Mouse (Mus musculus) CH12F3 (cell line): ENCODE measurements around the gene Dlx5.

Experiments used
- in situ Hi-C: fragments of 300-500 bp; cut with MboI; formaldehyde crosslinking; loops from 2 replicates; pipeline ENCODE4 v1.14.3; 2020; ENCODE audit warnings: low sequenced_read_pairs

Dlx5 gene

GRCm38 (mm10) chr6:6881638-6882190 is at the start of gene Dlx5:
Gene Dlx5, minus strand, starts transcription at chr6:6882085.
- in situ Hi-C loops, result loop anchor here (25.0 kb wide), 1 partner anchor 1019 kb away; no protein-coding TSS in a partner anchor

DNA sequence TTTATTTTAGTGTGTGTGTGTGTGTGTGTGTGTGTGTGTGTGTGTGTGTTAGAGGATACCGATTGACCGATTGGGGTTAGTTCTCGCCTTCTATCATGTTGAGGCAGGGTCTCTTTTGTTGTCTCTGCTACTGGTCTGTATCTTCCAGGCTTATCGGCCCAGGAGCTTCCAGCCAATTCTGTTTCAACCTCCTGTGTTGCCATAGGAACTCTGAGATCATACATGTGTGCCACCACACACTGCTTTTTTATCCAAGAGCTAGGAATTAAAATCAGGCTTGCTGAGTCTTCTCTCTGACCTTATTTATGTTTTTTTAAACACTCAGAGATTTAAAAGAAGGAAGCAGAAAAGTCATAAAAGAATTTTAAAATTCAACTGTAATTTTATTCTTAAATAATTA is 49.6 kb upstream of the Dlx5 start:
- in situ Hi-C loops, result no loop called here

DNA sequence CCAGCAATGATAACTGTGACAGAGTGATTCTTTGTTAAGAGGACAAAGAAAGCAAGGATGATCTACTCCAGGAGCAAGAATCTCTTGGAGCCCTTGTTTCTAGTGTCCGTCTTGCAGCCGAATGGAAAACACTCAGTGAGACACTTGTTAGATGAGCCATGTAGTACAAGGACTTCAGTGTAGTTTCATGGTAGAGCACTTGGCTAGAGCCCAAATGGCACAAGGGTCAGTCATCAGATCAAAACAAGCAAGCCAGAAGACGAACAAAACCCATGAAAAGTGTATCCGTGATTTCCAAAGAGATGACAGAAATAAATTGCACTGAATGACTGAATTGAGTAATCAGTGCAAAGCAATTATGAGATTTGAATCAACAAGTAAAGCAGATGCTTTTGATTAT is 48.9 kb upstream of the Dlx5 start:
- in situ Hi-C loops, result no loop called here

DNA sequence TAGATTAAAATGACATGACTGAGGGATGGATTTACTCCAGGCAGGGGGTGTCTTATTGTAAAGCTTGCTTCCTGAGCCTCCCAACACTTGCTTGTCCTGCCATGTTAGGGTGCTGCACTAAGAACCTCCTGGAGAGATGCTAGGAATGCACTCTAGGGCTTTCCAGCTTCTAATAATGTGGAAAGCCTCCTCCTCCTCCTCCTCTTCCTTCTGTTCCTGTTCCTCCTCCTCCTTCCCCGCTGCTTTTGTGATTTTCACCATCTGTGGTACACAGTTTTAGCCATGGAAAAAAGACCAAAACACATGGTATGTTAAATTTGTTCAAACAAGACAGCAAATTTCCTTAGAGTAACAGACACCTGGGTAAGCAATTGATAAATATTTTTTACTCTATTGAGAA is 43.4 kb upstream of the Dlx5 start:
- in situ Hi-C loops, result no loop called here

- in situ Hi-C loops, result no loop called here
Observed at GRCm38 (mm10) chr6:6917334-6917733, 35.4 kb upstream of the Dlx5 start.

GRCm38 (mm10) chr6:6915526-6915915 is 33.6 kb upstream of the Dlx5 start:
- in situ Hi-C loops, result no loop called here

- in situ Hi-C loops, result no loop called here
Observed at GRCm38 (mm10) chr6:6914849-6915525, 33.1 kb upstream of the Dlx5 start.

DNA sequence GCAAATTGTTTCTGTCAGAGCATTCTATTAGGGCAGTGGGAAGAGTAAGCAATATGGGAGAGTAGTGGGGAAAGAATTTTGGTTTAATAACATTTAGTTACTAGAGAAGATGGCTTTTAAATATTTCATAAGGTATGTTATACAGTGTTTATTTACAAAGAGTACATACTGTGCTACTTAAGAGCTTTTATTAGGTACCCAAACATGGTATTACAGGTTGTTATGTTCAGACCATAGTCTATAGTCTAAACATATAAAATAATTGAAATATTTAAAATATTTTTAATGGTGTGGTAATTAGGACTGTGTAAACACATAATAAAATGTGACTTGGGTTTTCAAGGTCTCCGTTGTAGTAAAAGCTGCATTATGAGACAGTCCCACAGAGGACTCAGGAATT is 32.4 kb upstream of the Dlx5 start:
- in situ Hi-C loops, result no loop called here

DNA sequence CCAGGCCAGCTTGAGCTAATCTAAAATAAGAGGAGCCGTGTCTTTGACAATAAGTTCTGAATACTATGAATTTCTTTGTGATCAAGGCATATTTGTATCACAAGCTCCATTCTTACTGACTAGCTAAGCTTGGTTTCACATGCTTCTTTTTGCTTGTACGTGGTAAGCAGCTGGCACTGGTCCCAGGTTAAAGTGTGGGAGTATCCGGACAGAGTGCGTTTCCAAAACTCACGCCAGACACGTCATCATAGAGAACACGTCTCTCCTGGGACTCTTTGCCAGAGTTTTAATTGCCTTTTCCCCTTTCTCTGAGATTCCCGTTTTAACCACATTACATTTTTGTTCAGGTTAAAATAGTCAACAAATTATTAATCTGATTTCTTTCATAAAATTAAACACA is 27.7 kb upstream of the Dlx5 start:
- in situ Hi-C loops, result no loop called here

GRCm38 (mm10) chr6:6890047-6890446 is 8.2 kb upstream of the Dlx5 start:
- in situ Hi-C loops, result loop anchor here (25.0 kb wide), 1 partner anchor 1028 kb away; no protein-coding TSS in a partner anchor

DNA sequence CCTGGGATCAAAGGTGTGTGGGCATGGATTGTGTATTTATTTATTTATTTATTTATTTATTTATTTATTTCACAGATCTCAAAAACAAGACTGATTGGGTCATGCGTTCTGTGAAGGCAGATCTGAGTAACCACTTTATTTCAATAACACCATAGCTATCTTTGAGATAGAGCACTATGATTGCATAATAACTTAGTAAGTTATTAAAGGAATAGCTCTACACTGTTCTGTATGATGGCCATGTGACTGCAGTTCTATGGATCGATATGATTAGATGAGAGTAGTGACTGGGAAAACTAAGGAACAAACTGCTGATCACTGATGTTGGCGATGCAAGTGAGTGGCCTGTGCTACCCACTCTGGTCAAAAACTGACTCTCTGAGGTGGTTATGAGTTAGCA is 4.3 kb upstream of the Dlx5 start:
- in situ Hi-C loops, result loop anchor here (25.0 kb wide), 1 partner anchor 1024 kb away; no protein-coding TSS in a partner anchor

DNA sequence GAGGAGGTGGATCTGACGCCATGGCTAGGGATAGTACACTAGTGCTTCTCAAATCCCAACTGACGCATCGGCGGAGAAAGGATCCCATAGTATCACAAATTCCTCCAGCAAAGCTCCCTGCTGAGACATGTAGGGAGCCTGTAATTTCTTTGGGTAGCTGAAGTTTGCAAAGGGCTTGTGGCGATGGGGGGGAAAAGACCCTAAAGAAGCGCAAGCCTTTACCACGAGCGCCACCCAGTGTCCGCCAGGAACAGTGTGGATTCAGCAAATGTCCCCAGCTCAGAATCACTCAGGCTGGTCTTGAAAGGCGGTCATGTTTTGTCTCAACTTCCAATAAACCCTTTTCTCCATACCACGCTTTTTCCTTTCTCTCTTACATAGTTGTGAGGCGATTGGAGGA is 3.0 kb upstream of the Dlx5 start:
- in situ Hi-C loops, result loop anchor here (25.0 kb wide), 1 partner anchor 1023 kb away; no protein-coding TSS in a partner anchor

GRCm38 (mm10) chr6:6882266-6882797 is 447 bp upstream of the Dlx5 start:
- in situ Hi-C loops, result loop anchor here (25.0 kb wide), 1 partner anchor 1020 kb away; no protein-coding TSS in a partner anchor

GRCm38 (mm10) chr6:6881115-6881637 is 709 bp downstream of the Dlx5 start:
- in situ Hi-C loops, result loop anchor here (25.0 kb wide), 1 partner anchor 1019 kb away; no protein-coding TSS in a partner anchor

GRCm38 (mm10) chr6:6880361-6881114 is 1.3 kb downstream of the Dlx5 start:
- in situ Hi-C loops, result loop anchor here (25.0 kb wide), 1 partner anchor 1018 kb away; no protein-coding TSS in a partner anchor

- in situ Hi-C loops, result loop anchor here (25.0 kb wide), 1 partner anchor 1017 kb away; no protein-coding TSS in a partner anchor
Observed at GRCm38 (mm10) chr6:6879371-6880325, 2.2 kb downstream of the Dlx5 start.

- in situ Hi-C loops, result loop anchor here (25.0 kb wide), 1 partner anchor 1017 kb away; no protein-coding TSS in a partner anchor
Observed at GRCm38 (mm10) chr6:6878841-6879291, 3.0 kb downstream of the Dlx5 start.

DNA sequence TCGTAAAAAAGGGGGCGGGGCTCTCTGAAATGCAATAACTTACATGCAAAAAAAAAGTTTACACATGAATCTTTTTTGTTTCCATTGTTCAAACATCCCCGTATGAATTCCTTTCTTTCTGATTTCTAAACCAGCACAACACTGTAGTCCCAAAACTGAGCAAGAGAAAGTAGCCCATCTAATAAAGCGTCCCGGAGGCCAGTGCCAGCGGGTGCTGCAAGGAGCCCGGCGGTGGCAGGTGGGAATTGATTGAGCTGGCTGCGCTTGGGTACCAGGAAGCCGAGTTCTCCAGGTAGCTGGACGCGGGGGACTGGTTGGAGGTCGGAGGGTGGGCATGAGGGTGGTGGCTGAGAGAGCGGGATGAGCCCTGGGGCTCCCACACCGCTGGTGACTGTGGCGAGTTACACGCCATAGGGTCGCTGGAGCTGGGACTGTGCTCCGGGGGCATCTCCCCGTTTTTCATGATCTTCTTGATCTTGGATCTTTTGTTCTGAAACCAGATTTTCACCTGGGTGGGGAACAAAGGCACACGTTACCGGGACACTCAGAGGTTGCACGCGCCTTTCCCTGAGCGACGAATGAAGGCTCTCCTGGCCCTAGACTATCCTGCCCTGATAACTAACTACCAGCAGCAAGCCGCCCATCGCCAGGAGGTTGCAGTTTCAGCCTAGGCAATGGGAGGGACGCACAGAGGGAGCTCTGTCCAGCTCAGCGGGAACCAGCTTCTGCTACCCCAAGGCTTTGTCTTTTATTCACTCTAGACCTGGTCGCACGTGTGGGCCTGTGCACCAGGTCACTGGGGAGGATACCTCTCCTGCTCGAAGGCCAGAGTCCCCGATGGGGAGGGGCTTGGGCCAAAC is 3.7 kb downstream of the Dlx5 start:
- in situ Hi-C loops, result loop anchor here (25.0 kb wide), 1 partner anchor 1016 kb away; no protein-coding TSS in a partner anchor
